Mouse (Mus musculus): ENCODE data around the gene Olfr1491. TPM values are rescaled to one million over a fixed set of nuclear protein-coding genes. Genes with fewer than 3 reads are reported as not detected.

Olfr1491 gene
- not detected in 2 replicates for polyA plus RNA-seq (2012; ENCODE audit: insufficient read depth, low replicate concordance)

DNA sequence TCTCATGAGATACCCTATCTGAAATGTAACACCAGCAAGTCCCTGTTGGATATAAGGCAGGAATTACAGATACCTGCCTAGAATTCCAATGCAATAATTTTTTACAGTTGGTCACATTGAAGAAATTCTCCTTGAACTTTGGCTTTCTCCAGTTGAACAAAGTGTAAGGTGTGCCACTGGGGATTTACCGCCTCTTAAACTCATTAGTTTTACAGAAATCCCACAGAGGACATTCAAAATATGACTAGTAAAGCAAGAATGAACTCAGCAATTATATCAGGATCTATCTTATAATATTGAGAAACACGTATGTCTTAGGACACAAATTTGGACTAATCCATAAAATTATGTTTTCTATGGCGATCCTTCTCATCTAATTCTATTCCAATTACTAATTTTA lies at the start of gene Olfr1491:
Olfr1491 (plus strand) TSS at position 301 of the 400 bp plus-strand sequence.
- Histone ChIP-seq H3K36me3 (replicated peaks; ENCODE audit: low read length) (no peaks in the 10 kb centered on the region), H3K4me1 (no peaks in the 10 kb centered on the region), H3K9me3 (no peaks in the 10 kb centered on the region), H3K27me3 (replicated peaks) (no peaks in the 10 kb centered on the region), H3K4me3 (replicated peaks) (no peak within 1 kb of the TSS)
- TF ChIP-seq GATA1 (IDR thresholded peaks at IDR 0.05; ENCODE audit: borderline replicate concordance, low read length), result no peak

DNA sequence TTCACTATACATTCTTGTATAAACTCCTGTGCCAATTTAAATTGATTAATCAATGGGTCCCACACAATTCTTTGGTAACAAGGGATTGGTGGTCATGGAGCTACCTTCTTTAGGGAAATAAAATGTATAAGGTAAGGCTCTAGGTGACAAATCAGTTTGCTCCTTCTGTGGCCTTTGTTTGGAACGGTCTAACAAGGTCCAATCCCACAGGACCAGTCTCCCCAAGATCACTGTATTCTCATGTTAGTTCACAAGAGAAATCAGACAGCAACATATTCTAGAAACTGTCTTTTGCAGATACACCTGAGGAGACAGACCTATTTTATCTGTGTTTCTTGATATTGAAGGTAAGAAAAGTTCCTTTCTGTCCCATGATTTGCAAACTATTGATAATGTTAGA lies 46.3 kb upstream of the Olfr1491 start, which contains the start of gene Olfr1490:
Olfr1490 (plus strand) TSS at position 301 of the 400 bp plus-strand sequence.
- H3K36me3 ChIP-seq (replicated peaks; ENCODE audit: low read length), result no peaks in the 10 kb centered on the region
- H3K4me1 ChIP-seq, result peaks cover 7% of the 10 kb centered on the region; the same call in 1 of the 2 replicates
- H3K27me3 ChIP-seq (replicated peaks), result no peaks in the 10 kb centered on the region
- TF ChIP-seq GATA1 (IDR thresholded peaks at IDR 0.05; ENCODE audit: borderline replicate concordance, low read length), result no peak
- no peak for TF ChIP-seq FLI1 (IDR thresholded peaks at IDR 0.05; ENCODE audit: low read length)
- H3K9me3 ChIP-seq, result peaks cover 2% of the 10 kb centered on the region; the same call in 1 of the 2 replicates
- H3K4me3 ChIP-seq (replicated peaks), result no peak within 1 kb of the TSS

DNA sequence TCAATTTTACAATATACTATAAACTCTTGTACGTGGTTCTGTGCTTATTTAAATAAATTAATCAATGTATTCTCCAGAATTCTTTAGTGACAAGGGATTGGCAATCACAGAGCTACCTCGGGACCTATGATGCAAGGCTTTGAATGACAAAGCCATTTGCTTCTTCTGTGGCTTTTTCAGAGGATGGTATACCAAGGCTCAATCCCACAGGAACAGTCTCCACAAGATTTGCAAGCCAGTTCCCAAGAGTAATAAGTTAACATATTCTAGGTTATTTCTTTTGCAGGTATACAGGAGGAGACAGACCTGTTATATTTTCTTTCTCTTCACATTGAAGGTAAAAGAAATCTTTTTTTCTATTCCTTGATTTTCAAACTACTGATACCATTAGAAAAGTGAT lies 25.9 kb downstream of the Olfr1491 start, which contains the start of gene Olfr1493-ps1:
Olfr1493-ps1 (plus strand) TSS at position 301 of the 400 bp plus-strand sequence.
- no peak within 1 kb of the TSS for H3K4me3 ChIP-seq (replicated peaks)
- no peak for TF ChIP-seq GATA1 (IDR thresholded peaks at IDR 0.05; ENCODE audit: borderline replicate concordance, low read length)
- no peak for TF ChIP-seq FLI1 (IDR thresholded peaks at IDR 0.05; ENCODE audit: low read length)
- H3K4me1 ChIP-seq, result no peaks in the 10 kb centered on the region
- no peaks in the 10 kb centered on the region for H3K27me3 ChIP-seq (replicated peaks)
- H3K9me3 ChIP-seq, result 0 out of 2 replicates have a peak, but pooled peaks cover 7% of the 10 kb centered on the region
- H3K36me3 ChIP-seq (replicated peaks; ENCODE audit: low read length), result no peaks in the 10 kb centered on the region

DNA sequence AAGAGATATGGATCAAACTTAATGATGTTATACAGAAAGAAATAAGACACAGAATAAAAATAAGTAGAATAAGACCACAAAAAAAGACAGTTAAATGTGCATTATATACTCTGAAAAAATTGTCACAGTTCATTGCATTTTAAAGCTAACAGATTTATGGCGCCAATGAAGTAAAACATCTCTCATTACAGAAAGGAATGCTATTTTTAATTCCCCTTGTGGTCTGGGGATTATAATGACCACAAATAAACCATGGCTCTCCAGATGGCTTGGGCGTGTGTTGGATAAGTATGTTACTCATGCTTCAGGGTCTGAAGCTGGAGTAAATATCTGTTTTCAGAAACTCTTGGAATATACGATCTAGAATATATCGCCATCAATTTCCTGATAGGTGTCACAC lies 42.4 kb downstream of the Olfr1491 start, which contains the start of gene Olfr1494:
Olfr1494 (plus strand) TSS at position 301 of the 400 bp plus-strand sequence.
- no peak within 1 kb of the TSS for H3K4me3 ChIP-seq (replicated peaks)
- TF ChIP-seq FLI1 (IDR thresholded peaks at IDR 0.05; ENCODE audit: low read length), result no peak
- no peaks in the 10 kb centered on the region for H3K27me3 ChIP-seq (replicated peaks)
- no peaks in the 10 kb centered on the region for H3K4me1 ChIP-seq
- no peaks in the 10 kb centered on the region for H3K36me3 ChIP-seq (replicated peaks; ENCODE audit: low read length)
- no peaks in the 10 kb centered on the region for H3K9me3 ChIP-seq

DNA sequence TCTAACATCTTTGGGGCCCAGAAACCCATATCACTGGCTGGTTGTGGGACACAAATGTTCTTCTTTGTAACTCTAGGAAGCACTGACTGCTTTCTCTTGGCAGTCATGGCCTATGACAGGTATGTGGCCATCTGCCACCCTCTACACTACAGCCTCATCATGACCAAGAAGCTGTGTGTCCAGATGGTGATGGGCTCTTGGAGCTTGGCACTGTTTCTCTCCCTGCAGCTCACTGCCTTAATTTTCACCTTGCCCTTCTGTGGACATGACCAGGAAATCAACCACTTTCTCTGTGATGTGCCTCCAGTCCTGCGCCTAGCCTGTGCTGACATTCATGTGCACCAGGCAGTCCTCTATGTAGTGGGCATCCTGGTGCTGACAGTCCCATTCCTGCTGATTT lies 52.3 kb downstream of the Olfr1491 start:
- no peak for TF ChIP-seq FLI1 (IDR thresholded peaks at IDR 0.05; ENCODE audit: low read length)
- TF ChIP-seq GATA1 (IDR thresholded peaks at IDR 0.05; ENCODE audit: borderline replicate concordance, low read length), result no peak
- H3K4me3 ChIP-seq (replicated peaks), result no peak overlapping the region
- no peaks in the 10 kb centered on the region for H3K4me1 ChIP-seq
- H3K27me3 ChIP-seq (replicated peaks), result no peaks in the 10 kb centered on the region
- H3K36me3 ChIP-seq (replicated peaks; ENCODE audit: low read length), result no peaks in the 10 kb centered on the region
- H3K9me3 ChIP-seq, result peaks cover 12% of the 10 kb centered on the region; the same call in 1 of the 2 replicates

Other genes with a start within 250 kb of the Olfr1491 start
- not detected in 2 replicates for gene Olfr1472, start 241.2 kb upstream of the Olfr1491 start, polyA plus RNA-seq (2012; ENCODE audit: insufficient read depth, low replicate concordance)
- gene Olfr1474, start 227.7 kb upstream of the Olfr1491 start, polyA plus RNA-seq (2012; ENCODE audit: insufficient read depth, low replicate concordance), result not detected in 2 replicates
- not detected in 2 replicates for gene Olfr1475, start 217.1 kb upstream of the Olfr1491 start, polyA plus RNA-seq (2012; ENCODE audit: insufficient read depth, low replicate concordance)
- not detected in 2 replicates for gene Olfr1477, start 196.7 kb upstream of the Olfr1491 start, polyA plus RNA-seq (2012; ENCODE audit: insufficient read depth, low replicate concordance)
- not detected in 2 replicates for gene Olfr1480, start 169.4 kb upstream of the Olfr1491 start, polyA plus RNA-seq (2012; ENCODE audit: insufficient read depth, low replicate concordance)
- not detected in 2 replicates for gene Olfr1484, start 113.8 kb upstream of the Olfr1491 start, polyA plus RNA-seq (2012; ENCODE audit: insufficient read depth, low replicate concordance)
- not detected in 2 replicates for gene Olfr1487, start 79.9 kb upstream of the Olfr1491 start, polyA plus RNA-seq (2012; ENCODE audit: insufficient read depth, low replicate concordance)
- gene Olfr1489, start 65.6 kb upstream of the Olfr1491 start, polyA plus RNA-seq (2012; ENCODE audit: insufficient read depth, low replicate concordance), result not detected in 2 replicates
- gene Olfr1490, start 46.2 kb upstream of the Olfr1491 start, polyA plus RNA-seq (2012; ENCODE audit: insufficient read depth, low replicate concordance), result not detected in 2 replicates
- gene Olfr1493-ps1, start 26.0 kb downstream of the Olfr1491 start, polyA plus RNA-seq (2012; ENCODE audit: insufficient read depth, low replicate concordance), result not detected in 2 replicates
- not detected in 2 replicates for gene Olfr1494, start 42.5 kb downstream of the Olfr1491 start, polyA plus RNA-seq (2012; ENCODE audit: insufficient read depth, low replicate concordance)
- gene Olfr1495, start 67.3 kb downstream of the Olfr1491 start, polyA plus RNA-seq (2012; ENCODE audit: insufficient read depth, low replicate concordance), result not detected in 2 replicates
- gene Olfr1496, start 80.6 kb downstream of the Olfr1491 start, polyA plus RNA-seq (2012; ENCODE audit: insufficient read depth, low replicate concordance), result not detected in 2 replicates
- not detected in 2 replicates for gene Olfr1497, start 100.9 kb downstream of the Olfr1491 start, polyA plus RNA-seq (2012; ENCODE audit: insufficient read depth, low replicate concordance)
- not detected in 2 replicates for gene Olfr1499, start 122.2 kb downstream of the Olfr1491 start, polyA plus RNA-seq (2012; ENCODE audit: insufficient read depth, low replicate concordance)
- gene Olfr1500, start 133.2 kb downstream of the Olfr1491 start, polyA plus RNA-seq (2012; ENCODE audit: insufficient read depth, low replicate concordance), result not detected in 2 replicates
- gene Olfr1501, start 153.4 kb downstream of the Olfr1491 start, polyA plus RNA-seq (2012; ENCODE audit: insufficient read depth, low replicate concordance), result not detected in 2 replicates
- not detected in 2 replicates for gene Olfr1502, start 164.5 kb downstream of the Olfr1491 start, polyA plus RNA-seq (2012; ENCODE audit: insufficient read depth, low replicate concordance)
- not detected in 2 replicates for gene Olfr1504, start 200.7 kb downstream of the Olfr1491 start, polyA plus RNA-seq (2012; ENCODE audit: insufficient read depth, low replicate concordance)
- not detected in 2 replicates for gene Olfr1505, start 216.3 kb downstream of the Olfr1491 start, polyA plus RNA-seq (2012; ENCODE audit: insufficient read depth, low replicate concordance)